ENCODE assay signal across 24 mouse cellular contexts in the genomic region with DNA sequence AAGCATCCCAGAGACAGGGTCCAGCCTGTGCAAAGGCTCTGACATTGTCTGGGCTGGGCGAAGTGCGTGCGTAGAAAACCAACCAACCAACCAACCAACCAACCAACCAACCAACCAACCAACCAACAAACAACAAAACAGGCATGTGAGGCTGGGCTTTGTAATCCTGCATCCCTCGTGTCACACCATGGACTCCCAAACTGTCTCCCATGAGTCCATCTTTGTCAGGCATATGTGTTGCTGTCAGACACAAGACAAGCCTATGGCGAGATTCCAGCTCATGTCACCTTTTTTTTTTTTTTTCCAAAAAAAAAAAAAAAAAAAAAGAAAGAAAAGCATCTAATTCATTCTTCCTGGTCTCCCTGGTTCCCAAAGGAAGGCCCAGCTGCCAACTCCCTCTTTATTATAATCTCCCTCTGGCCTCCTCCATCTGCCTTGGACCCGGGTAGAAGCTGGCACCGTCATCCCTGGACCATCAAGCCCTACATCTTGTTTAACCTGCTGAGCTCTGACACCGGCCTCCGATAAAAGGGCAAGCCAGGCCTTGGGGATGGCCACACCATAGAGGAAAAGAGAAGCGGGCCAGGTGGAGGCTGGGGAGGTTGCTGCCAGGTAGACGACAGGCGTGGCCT. TPM values are rescaled to one million over a fixed set of nuclear protein-coding genes. Genes with fewer than 3 reads are reported as not detected.
DNase-seq lines count a peak whose midpoint lies in the region; ATAC-seq and TF ChIP-seq lines count a peak whose summit lies in the region.
"Had no signal": no experiment of that assay in that cellular context is flagged by ENCODE, and none has a peak within 500 bp of the region (broad histone marks: within the 10 kb centered on the region; RNA-seq: fewer than 3 reads in every experiment).

No protein-coding gene starts in this region.

- no peak for ATAC-seq in forebrain, embryonic 11.5 days (replicated peaks; ENCODE audit: low FRiP score)
- ATAC-seq in forebrain, embryonic 12.5 days (ENCODE audit: low FRiP score), result no peak
- peak; percentile 57 for ATAC-seq in hindbrain, embryonic 15.5 days (ENCODE audit: low FRiP score, low read depth)
- ATAC-seq in hindbrain, embryonic 11.5 days (ENCODE audit: low FRiP score), result no peak
- peak; percentile 66 for ATAC-seq in forebrain, embryonic 14.5 days
- ATAC-seq in hindbrain, postnatal 0 days, result peak; percentile 58
- ATAC-seq: CD4-positive, CD25-positive, alpha-beta regulatory T cell, adult 4 months; intestine, embryonic 16.5 days; liver, postnatal 0 days had no signal

- no peak overlapping the region for H3K4me2 ChIP-seq in forebrain, embryonic 11.5 days (ENCODE audit: low read depth, low read length, severe bottlenecking)
- H3K4me2 ChIP-seq in forebrain, embryonic 12.5 days, result no peak overlapping the region
- no peak overlapping the region for H3K4me2 ChIP-seq in hindbrain, embryonic 15.5 days
- no peak overlapping the region for H3K4me2 ChIP-seq in hindbrain, embryonic 11.5 days (replicated peaks; ENCODE audit: low read depth, low read length)
- H3K4me2 ChIP-seq in forebrain, embryonic 14.5 days (ENCODE audit: low read length), result no peak overlapping the region
- no peak overlapping the region for H3K4me2 ChIP-seq in hindbrain, postnatal 0 days (ENCODE audit: low read depth, low read length)
- H3K4me2 ChIP-seq: limb, embryonic 12.5 days; liver, embryonic 11.5 days; neural tube, embryonic 15.5 days had no signal

- TF ChIP-seq CTCF in hindbrain, postnatal 0 days (IDR thresholded peaks at IDR 0.05; ENCODE audit: low read depth), result no peak

- H3K4me1 ChIP-seq in forebrain, embryonic 11.5 days (replicated peaks; ENCODE audit: control insufficient read depth, insufficient read depth, low read length), result peaks cover 3% of the 10 kb centered on the region; the same call in 1 of the 2 replicates
- 0 out of 2 replicates have a peak, but pooled peaks cover 3% of the 10 kb centered on the region for H3K4me1 ChIP-seq in forebrain, embryonic 12.5 days
- H3K4me1 ChIP-seq in hindbrain, embryonic 15.5 days (replicated peaks), result 0 out of 2 replicates have a peak, but pooled peaks cover 4% of the 10 kb centered on the region
- H3K4me1 ChIP-seq in hindbrain, embryonic 11.5 days (replicated peaks; ENCODE audit: control insufficient read depth, insufficient read depth, low read length), result no peaks in the 10 kb centered on the region
- no peaks in the 10 kb centered on the region for H3K4me1 ChIP-seq in forebrain, embryonic 14.5 days (ENCODE audit: control insufficient read depth, insufficient read depth, low read length)
- no peaks in the 10 kb centered on the region for H3K4me1 ChIP-seq in hindbrain, postnatal 0 days (ENCODE audit: insufficient read depth, low read length)

- H3K9ac ChIP-seq in forebrain, embryonic 11.5 days (ENCODE audit: low read length), result no peak overlapping the region
- no peak overlapping the region for H3K9ac ChIP-seq in forebrain, embryonic 12.5 days
- H3K9ac ChIP-seq in hindbrain, embryonic 15.5 days, result no peak overlapping the region
- no peak overlapping the region for H3K9ac ChIP-seq in hindbrain, embryonic 11.5 days (ENCODE audit: low read depth, low read length)
- no peak overlapping the region for H3K9ac ChIP-seq in forebrain, embryonic 14.5 days (ENCODE audit: low read length)
- H3K9ac ChIP-seq in hindbrain, postnatal 0 days (replicated peaks; ENCODE audit: low read length), result no peak overlapping the region
- H3K9ac ChIP-seq: limb, embryonic 12.5 days; liver, postnatal 0 days; neural tube, embryonic 15.5 days had no signal

- H3K9me3 ChIP-seq in forebrain, embryonic 11.5 days (ENCODE audit: control insufficient read depth, low read length), result no peaks in the 10 kb centered on the region
- no peaks in the 10 kb centered on the region for H3K9me3 ChIP-seq in forebrain, embryonic 12.5 days
- no peaks in the 10 kb centered on the region for H3K9me3 ChIP-seq in hindbrain, embryonic 15.5 days
- no peaks in the 10 kb centered on the region for H3K9me3 ChIP-seq in hindbrain, embryonic 11.5 days (ENCODE audit: control insufficient read depth, low read length)
- H3K9me3 ChIP-seq in forebrain, embryonic 14.5 days (replicated peaks; ENCODE audit: control insufficient read depth, low read length), result no peaks in the 10 kb centered on the region
- H3K9me3 ChIP-seq in hindbrain, postnatal 0 days (ENCODE audit: low read length), result no peaks in the 10 kb centered on the region
- H3K9me3 ChIP-seq: neural tube, embryonic 15.5 days had no signal

- no peak overlapping the region for H3K4me3 ChIP-seq in forebrain, embryonic 11.5 days (ENCODE audit: low read depth, low read length)
- H3K4me3 ChIP-seq in forebrain, embryonic 12.5 days (replicated peaks), result no peak overlapping the region
- H3K4me3 ChIP-seq in hindbrain, embryonic 15.5 days, result no peak overlapping the region
- H3K4me3 ChIP-seq in hindbrain, embryonic 11.5 days (ENCODE audit: low read depth, low read length), result no peak overlapping the region
- H3K4me3 ChIP-seq in forebrain, embryonic 14.5 days (ENCODE audit: low read depth, low read length), result no peak overlapping the region
- H3K4me3 ChIP-seq in hindbrain, postnatal 0 days (ENCODE audit: low read length), result no peak overlapping the region
- H3K4me3 ChIP-seq: heart, adult 2 months; layer of hippocampus, adult 2 months; limb, embryonic 12.5 days; neural tube, embryonic 15.5 days had no signal

- WGBS in forebrain, embryonic 11.5 days, result 93% methylated on average over 12 of the region's 12 CpGs
- WGBS in forebrain, embryonic 12.5 days, result 89% methylated on average over 12 of the region's 12 CpGs
- WGBS in hindbrain, embryonic 15.5 days, result 62% methylated on average over 12 of the region's 12 CpGs
- 84% methylated on average over 12 of the region's 12 CpGs for WGBS in hindbrain, embryonic 11.5 days
- WGBS in forebrain, embryonic 14.5 days, result 73% methylated on average over 12 of the region's 12 CpGs
- WGBS in hindbrain, postnatal 0 days, result 60% methylated on average over 12 of the region's 12 CpGs

- DNase-seq in forebrain, embryonic 11.5 days (ENCODE audit: low spot score), result peak; percentile 45
- DNase-seq in hindbrain, embryonic 11.5 days (ENCODE audit: low spot score), result no peak
- DNase-seq in forebrain, embryonic 14.5 days (ENCODE audit: low spot score), result peak; percentile 58
- peak; percentile 65 for DNase-seq in hindbrain, postnatal 0 days (ENCODE audit: low spot score)
- no peak for DNase-seq in retina, embryonic 14.5 days (ENCODE audit: low spot score)
- DNase-seq: adrenal gland, postnatal 14 days; cerebellum, adult 9-10 months; gastrocnemius, postnatal 25 days; heart, adult 2 months; heart, postnatal 4 days; kidney, adult 9 months; kidney, postnatal 25 days; liver, postnatal 0 days; lung, postnatal 10 days; thymus, adult 18-20 months; thymus, postnatal 36 days had no signal

- H3K36me3 ChIP-seq in forebrain, embryonic 11.5 days (ENCODE audit: control insufficient read depth, insufficient read depth, low read length), result no peaks in the 10 kb centered on the region
- H3K36me3 ChIP-seq in forebrain, embryonic 12.5 days (replicated peaks), result no peaks in the 10 kb centered on the region
- H3K36me3 ChIP-seq in hindbrain, embryonic 15.5 days, result no peaks in the 10 kb centered on the region
- no peaks in the 10 kb centered on the region for H3K36me3 ChIP-seq in hindbrain, embryonic 11.5 days (ENCODE audit: control insufficient read depth, insufficient read depth, low read length)
- H3K36me3 ChIP-seq in forebrain, embryonic 14.5 days (ENCODE audit: control insufficient read depth, insufficient read depth, low read length), result no peaks in the 10 kb centered on the region
- H3K36me3 ChIP-seq in hindbrain, postnatal 0 days (ENCODE audit: insufficient read depth, low read length), result no peaks in the 10 kb centered on the region
- H3K36me3 ChIP-seq: limb, embryonic 12.5 days; neural tube, embryonic 15.5 days had no signal

- H3K27me3 ChIP-seq in forebrain, embryonic 11.5 days (ENCODE audit: control insufficient read depth, insufficient read depth, low read length), result no peaks in the 10 kb centered on the region
- H3K27me3 ChIP-seq in forebrain, embryonic 12.5 days, result peaks cover 11% of the 10 kb centered on the region; the same call in 1 of the 2 replicates
- no peaks in the 10 kb centered on the region for H3K27me3 ChIP-seq in hindbrain, embryonic 15.5 days
- no peaks in the 10 kb centered on the region for H3K27me3 ChIP-seq in hindbrain, embryonic 11.5 days (ENCODE audit: control insufficient read depth, insufficient read depth, low read length)
- no peaks in the 10 kb centered on the region for H3K27me3 ChIP-seq in forebrain, embryonic 14.5 days (replicated peaks; ENCODE audit: control insufficient read depth, insufficient read depth, low read length)
- no peaks in the 10 kb centered on the region for H3K27me3 ChIP-seq in hindbrain, postnatal 0 days (ENCODE audit: insufficient read depth, low read length)

- H3K27ac ChIP-seq in forebrain, embryonic 11.5 days (ENCODE audit: low read depth, low read length), result no peak overlapping the region
- no peak overlapping the region for H3K27ac ChIP-seq in forebrain, embryonic 12.5 days
- H3K27ac ChIP-seq in hindbrain, embryonic 15.5 days (replicated peaks), result 0 out of 2 replicates have a peak overlapping the region, but pooled peaks have one; percentile 14
- no peak overlapping the region for H3K27ac ChIP-seq in hindbrain, embryonic 11.5 days (ENCODE audit: low read depth, low read length)
- H3K27ac ChIP-seq in forebrain, embryonic 14.5 days (ENCODE audit: low read depth, low read length), result no peak overlapping the region
- H3K27ac ChIP-seq in hindbrain, postnatal 0 days, result peak overlapping the region; percentile 26; the same call in 1 of the 2 replicates
- H3K27ac ChIP-seq: heart, adult 2 months; layer of hippocampus, adult 2 months; limb, embryonic 12.5 days; neural tube, embryonic 15.5 days had no signal

RNA-seq across cellular contexts. Expression of a gene that starts 51.3 kb away (rescaled TPM):
- polyA plus RNA-seq in forebrain, embryonic 11.5 days (2014; fragmentation: Nextera tagmentation; extraction: Ambion mirVana), result 37.6 and 40.3 TPM in 2 replicates
- 31.7 and 32.3 TPM in 2 replicates for polyA plus RNA-seq in forebrain, embryonic 12.5 days (2016; fragmentation: Nextera tagmentation; extraction: Ambion mirVana)
- 15.1 TPM in 2 replicates for polyA plus RNA-seq in hindbrain, embryonic 15.5 days (2015; fragmentation: Nextera tagmentation; extraction: Ambion mirVana)
- 39.9 and 46.7 TPM in 2 replicates for polyA plus RNA-seq in hindbrain, embryonic 11.5 days (2014; fragmentation: Nextera tagmentation; extraction: Ambion mirVana)
- 25.7 and 30.5 TPM in 2 replicates for polyA plus RNA-seq in forebrain, embryonic 14.5 days (2014; fragmentation: Nextera tagmentation; extraction: Ambion mirVana)
- total RNA-seq in hindbrain, postnatal 0 days (2014; rRNA removed), result 23.9 and 24.5 TPM in 2 replicates
- 9.5 and 10.9 TPM in 2 replicates for polyA plus RNA-seq in hindbrain, postnatal 0 days (2015; fragmentation: Nextera tagmentation; extraction: Ambion mirVana)

Comparison
In these comparisons a context has a peak if more than half of its experiments do, and no peak if none do; other contexts are left out.
1. ATAC-seq: peak in hindbrain, embryonic 15.5 days (single experiment), forebrain, embryonic 14.5 days (single experiment) and hindbrain, postnatal 0 days (single experiment); none in forebrain, embryonic 11.5 days (single experiment), forebrain, embryonic 12.5 days (single experiment) and hindbrain, embryonic 11.5 days (single experiment).
2. DNase-seq: peak in forebrain, embryonic 11.5 days (single experiment), forebrain, embryonic 14.5 days (single experiment) and hindbrain, postnatal 0 days (single experiment); none in hindbrain, embryonic 11.5 days (single experiment) and retina, embryonic 14.5 days (single experiment).
3. H3K27ac ChIP-seq: peak in hindbrain, embryonic 15.5 days (single experiment) and hindbrain, postnatal 0 days (single experiment); none in forebrain, embryonic 11.5 days (single experiment), forebrain, embryonic 12.5 days (single experiment), hindbrain, embryonic 11.5 days (single experiment) and forebrain, embryonic 14.5 days (single experiment).